Mouse (Mus musculus): Measurements from ENCODE around the gene Hint3. TPM values are rescaled to one million over a fixed set of nuclear protein-coding genes. Genes with fewer than 3 reads are reported as not detected.

Hint3 gene
- total and polyA plus RNA-seq, 3 experiments: 6.7 to 48.1 (median 39.1) TPM

GRCm38 (mm10) chr10:30600094-30600534 lies 29.3 kb downstream of the Hint3 start:
- no peak for DNase-seq

GRCm38 (mm10) chr10:30587037-30587436 lies 42.4 kb downstream of the Hint3 start:
- no peak for DNase-seq

GRCm38 (mm10) chr10:30585691-30586090 lies 43.7 kb downstream of the Hint3 start:
- no peak for DNase-seq

- DNase-seq: no peak
Observed at GRCm38 (mm10) chr10:30577670-30578280, 51.7 kb downstream of the Hint3 start.

GRCm38 (mm10) chr10:30566364-30566763 lies 63.1 kb downstream of the Hint3 start:
- no peak for DNase-seq

- no peak for DNase-seq
Observed at GRCm38 (mm10) chr10:30564651-30565050, 64.8 kb downstream of the Hint3 start.

Other genes starting within 250 kb of the Hint3 start
- 1 to 10 TPM; 8.4 to 10.0 TPM for gene Trmt11, start 28.9 kb downstream of the Hint3 start, total RNA-seq (2021)
- 0.21 and 0.28 TPM in 2 replicates for gene Trmt11, start 28.9 kb downstream of the Hint3 start, polyA plus RNA-seq (2012; rRNA removed)
- 10 to 100 TPM; 32.6 to 34.1 TPM for gene Ncoa7, start 173.7 kb upstream of the Hint3 start, total RNA-seq (2021)
- gene Ncoa7, start 173.7 kb upstream of the Hint3 start, polyA plus RNA-seq (2012; rRNA removed): 7.7 and 11.2 TPM in 2 replicates
- gene Hey2, start 213.2 kb upstream of the Hint3 start, total RNA-seq (2021): 1 to 10 TPM; 1.4 to 1.5 TPM
- gene Hey2, start 213.2 kb upstream of the Hint3 start, polyA plus RNA-seq (2012; rRNA removed): 2.7 and 4.7 TPM in 2 replicates